Mouse (Mus musculus): ENCODE measurements at regions not wholly inside any gene's neighbourhood (a gene's known extent, or its start where the extent isn't known, plus 50 kb on each side); places are given as distances from the start of the nearest gene placed in this dataset.

DNA sequence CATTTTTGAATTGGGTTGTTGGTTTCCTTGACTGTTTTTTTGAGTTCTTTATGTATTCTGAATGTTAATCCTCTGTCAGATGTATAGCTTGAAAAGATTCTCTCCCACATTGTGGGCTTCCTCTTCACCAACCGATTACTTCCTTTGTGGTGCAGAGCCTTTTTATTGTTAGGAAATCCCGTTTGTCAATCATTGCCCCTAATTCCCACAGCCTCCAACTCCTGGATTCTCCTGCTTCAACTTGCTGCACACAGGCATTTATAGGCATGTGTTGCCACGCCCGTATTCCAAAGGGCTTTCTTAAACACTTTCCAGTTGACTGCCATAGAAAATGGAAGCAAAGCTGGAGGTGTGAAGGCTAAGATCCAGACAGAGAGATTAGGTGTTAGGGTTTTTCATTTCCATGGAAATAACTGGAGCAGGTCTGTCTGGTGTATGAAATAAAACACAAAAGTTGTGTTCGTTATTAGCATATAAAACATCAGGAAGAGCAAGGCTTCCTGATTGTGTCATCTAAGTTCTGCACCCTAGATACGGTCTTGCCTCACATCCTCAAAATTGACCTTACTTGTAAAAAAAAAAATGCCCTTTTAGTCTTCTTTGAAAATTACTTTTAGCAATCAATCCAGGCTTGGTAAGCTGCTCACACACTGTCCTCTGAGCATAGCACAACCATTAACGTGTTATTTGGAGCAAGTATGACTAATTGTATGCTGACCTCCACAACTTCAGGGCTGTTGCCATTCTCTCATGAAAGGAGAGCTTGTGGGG, 87.7 kb upstream of the Tex13c2 start:
- intact Hi-C loops (cut with DNase I): no loop called here
- no peak for DNase-seq (ENCODE audit: low spot score in 2 of 2)

DNA sequence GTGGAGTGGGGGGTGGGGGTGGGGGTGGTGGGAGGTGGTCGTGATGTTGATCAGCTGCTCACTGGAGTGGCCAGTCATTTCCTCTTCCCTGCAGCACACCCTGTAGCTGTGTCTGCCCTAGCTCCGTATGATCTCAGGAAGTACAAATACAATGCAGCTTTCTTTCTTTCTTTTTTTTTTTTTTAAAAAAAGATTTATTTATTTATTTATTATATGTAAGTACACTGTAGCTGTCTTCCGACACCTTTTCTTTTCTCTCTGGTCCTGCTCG, 87.2 kb upstream of the Tex13c2 start:
- intact Hi-C loops (cut with DNase I): no loop called here
- DNase-seq (ENCODE audit: low spot score in 2 of 2): no peak

DNA sequence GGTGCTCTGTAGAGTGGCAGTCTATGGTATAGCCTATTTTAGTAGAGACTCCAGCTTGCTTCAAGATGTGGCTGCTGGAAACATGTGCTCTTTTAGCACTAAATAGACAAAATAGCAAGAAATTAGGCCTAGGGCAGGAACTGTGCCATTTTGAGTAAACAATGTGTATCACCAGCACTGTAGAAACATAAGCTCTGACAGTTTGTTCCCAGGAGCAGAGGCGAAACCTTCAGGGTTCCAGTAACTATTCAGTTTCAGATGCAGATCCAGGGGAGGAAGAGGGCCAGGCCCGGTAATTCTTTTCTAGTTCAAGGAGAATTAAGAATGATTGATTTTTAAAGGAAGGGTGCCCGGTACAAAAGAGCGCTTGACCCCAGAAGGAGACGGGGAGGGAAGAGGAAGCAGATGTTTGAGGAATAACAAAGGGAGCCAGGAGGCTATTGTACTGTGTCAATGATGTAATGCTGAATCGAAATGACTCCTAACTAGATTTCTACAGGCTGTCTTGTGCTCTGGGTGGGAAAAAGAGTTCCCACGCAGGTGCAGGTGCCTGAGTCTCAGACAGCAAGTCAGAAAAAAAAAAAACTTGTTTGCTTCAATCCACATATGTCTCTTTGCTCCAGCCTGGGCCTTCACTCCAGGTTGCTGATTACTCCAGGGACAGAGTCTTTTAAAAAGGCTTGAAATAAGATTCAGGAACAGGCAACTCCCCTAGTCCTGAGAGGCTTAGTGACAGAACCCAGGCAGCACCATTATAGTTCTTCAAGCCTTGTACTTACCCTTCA, 57.4 kb upstream of the Tex13c2 start:
- intact Hi-C loops (cut with DNase I): no loop called here

More for the DNA sequence above, 57.4 kb upstream of the Tex13c2 start:
- DNase-seq (ENCODE audit: low spot score in 2 of 2): no peak

Data from left cerebral cortex, postnatal 25 days (tissue).